In the genomic region with DNA sequence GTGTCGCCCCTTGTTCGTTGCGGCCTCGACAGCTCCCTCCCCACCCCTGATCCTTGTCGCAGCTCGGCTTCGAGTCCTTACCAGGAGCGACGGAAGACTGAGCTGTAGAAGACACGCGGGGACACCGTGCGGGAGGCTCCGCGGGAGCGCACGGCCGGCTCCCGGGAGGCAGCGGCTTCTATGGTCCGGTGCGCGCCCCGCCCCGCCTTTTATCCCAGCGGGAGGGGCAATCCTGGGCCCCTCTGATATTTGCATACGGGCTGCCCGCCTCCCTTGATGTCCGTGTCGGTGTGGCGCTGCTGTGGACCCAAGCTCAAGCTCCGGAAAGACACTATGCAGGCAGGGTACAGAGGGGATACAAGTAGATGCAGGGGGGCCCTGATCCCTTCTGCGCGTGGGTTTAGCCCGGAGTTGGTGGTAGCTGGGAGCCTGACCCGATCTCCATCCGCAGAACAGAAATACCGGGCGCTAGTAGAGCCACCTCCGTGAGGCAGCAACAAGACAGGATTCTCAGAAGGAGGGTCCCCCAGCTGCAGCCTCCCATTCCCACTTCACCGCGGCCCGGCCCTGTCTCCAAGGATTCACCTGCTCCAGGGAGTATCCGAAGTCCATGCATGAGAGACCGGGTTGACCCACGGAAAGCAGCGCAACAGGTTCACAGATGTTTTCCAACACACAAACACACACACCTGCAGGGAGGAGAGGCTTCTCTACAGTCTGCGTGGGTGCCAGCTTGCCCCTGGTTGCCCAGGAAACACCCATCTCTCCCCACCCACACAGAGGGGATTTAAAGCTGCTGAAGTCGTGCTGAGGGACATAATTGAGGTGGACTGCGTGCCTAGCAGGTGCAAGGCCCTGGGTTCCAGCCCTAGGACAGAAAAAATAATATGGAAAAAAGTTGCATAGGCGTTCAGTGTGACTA, we compare ENCODE assay signal across 8 mouse cellular contexts. TPM values are rescaled to one million over a fixed set of nuclear protein-coding genes. Genes with fewer than 3 reads are reported as not detected.
DNase-seq lines count a peak whose midpoint lies in the region; ATAC-seq and TF ChIP-seq lines count a peak whose summit lies in the region.

No protein-coding gene starts in this region.

- H3K4me2 ChIP-seq in embryonic facial prominence, embryonic 14.5 days (ENCODE audit: low read depth, low read length), result peak overlapping the region; percentile 87
- peak overlapping the region; percentile 72 for H3K4me2 ChIP-seq in intestine, postnatal 0 days (replicated peaks; ENCODE audit: low read depth)
- H3K4me2 ChIP-seq in liver, embryonic 16.5 days (ENCODE audit: low read depth, low read length), result peak overlapping the region; percentile 55

- H3K9ac ChIP-seq in embryonic facial prominence, embryonic 14.5 days (ENCODE audit: low read depth, low read length), result peak overlapping the region; percentile 58
- peak overlapping the region; percentile 17; the same call in 1 of the 2 replicates for H3K9ac ChIP-seq in intestine, postnatal 0 days (ENCODE audit: low read depth, low read length)
- H3K9ac ChIP-seq in liver, embryonic 16.5 days (ENCODE audit: low read depth, low read length), result 0 out of 2 replicates have a peak overlapping the region, but pooled peaks have one; percentile 15

- WGBS in embryonic facial prominence, embryonic 14.5 days, result 7% methylated on average over 40 of the region's 51 CpGs
- 4% methylated on average over 50 of the region's 51 CpGs for WGBS in intestine, postnatal 0 days
- 4% methylated on average over 51 of the region's 51 CpGs for WGBS in liver, embryonic 16.5 days (ENCODE audit: insufficient replicate concordance)
- 2% methylated on average over 51 of the region's 51 CpGs for WGBS in olfactory bulb, adult 2 months

- peak; percentile 64 for ATAC-seq in frontal cortex, adult (ENCODE audit: low TSS enrichment)
- peak; percentile 60; the same call in 1 of the 2 replicates for ATAC-seq in embryonic facial prominence, embryonic 14.5 days (ENCODE audit: low read depth)
- peak; percentile 36; the same call in 1 of the 2 replicates for ATAC-seq in intestine, postnatal 0 days
- no peak for ATAC-seq in liver, embryonic 16.5 days (ENCODE audit: low read depth)
- no peak for ATAC-seq in cerebellum, adult (ENCODE audit: insufficient number of reproducible peaks, low FRiP score, low TSS enrichment)

- H3K36me3 ChIP-seq in E14TG2a.4 (ENCODE audit: insufficient read depth, low read length), result no peaks in the 10 kb centered on the region
- H3K36me3 ChIP-seq in embryonic facial prominence, embryonic 14.5 days (ENCODE audit: control insufficient read depth, insufficient read depth, low read length), result no peaks in the 10 kb centered on the region
- H3K36me3 ChIP-seq in intestine, postnatal 0 days (ENCODE audit: control insufficient read depth, insufficient read depth), result no peaks in the 10 kb centered on the region
- no peaks in the 10 kb centered on the region for H3K36me3 ChIP-seq in liver, embryonic 16.5 days (ENCODE audit: control insufficient read depth, insufficient read depth)

- peak overlapping the region; percentile 77 for H3K4me3 ChIP-seq in E14TG2a.4 (replicated peaks; ENCODE audit: low read length)
- H3K4me3 ChIP-seq in embryonic facial prominence, embryonic 14.5 days (ENCODE audit: low read depth, low read length), result peak overlapping the region; percentile 47
- H3K4me3 ChIP-seq in intestine, postnatal 0 days (ENCODE audit: low read depth, low read length), result peak overlapping the region; percentile 45
- peak overlapping the region; percentile 45 for H3K4me3 ChIP-seq in liver, embryonic 16.5 days (ENCODE audit: low read depth, low read length)
- H3K4me3 ChIP-seq in olfactory bulb, adult 2 months (ENCODE audit: insufficient read depth, low read depth, low read length), result peak overlapping the region; percentile 31

- no peaks in the 10 kb centered on the region for H3K9me3 ChIP-seq in E14TG2a.4 (ENCODE audit: low read length)
- H3K9me3 ChIP-seq in embryonic facial prominence, embryonic 14.5 days (ENCODE audit: control insufficient read depth, low read length), result no peaks in the 10 kb centered on the region
- no peaks in the 10 kb centered on the region for H3K9me3 ChIP-seq in intestine, postnatal 0 days (ENCODE audit: control insufficient read depth)
- no peaks in the 10 kb centered on the region for H3K9me3 ChIP-seq in liver, embryonic 16.5 days (replicated peaks; ENCODE audit: control insufficient read depth, low read length)

- H3K27me3 ChIP-seq in E14TG2a.4 (ENCODE audit: insufficient read depth, low read length), result peaks cover 62% of the 10 kb centered on the region
- H3K27me3 ChIP-seq in embryonic facial prominence, embryonic 14.5 days (replicated peaks; ENCODE audit: control insufficient read depth, insufficient read depth, low read length), result peaks cover 29% of the 10 kb centered on the region
- H3K27me3 ChIP-seq in intestine, postnatal 0 days (replicated peaks; ENCODE audit: control insufficient read depth, insufficient read depth, low read length), result peaks cover 30% of the 10 kb centered on the region
- peaks cover 29% of the 10 kb centered on the region for H3K27me3 ChIP-seq in liver, embryonic 16.5 days (ENCODE audit: control insufficient read depth, insufficient read depth, low read depth, low read length)

- no peak overlapping the region for H3K27ac ChIP-seq in embryonic facial prominence, embryonic 14.5 days (replicated peaks; ENCODE audit: low read depth, low read length)
- no peak overlapping the region for H3K27ac ChIP-seq in intestine, postnatal 0 days (ENCODE audit: low read depth, low read length)
- no peak overlapping the region for H3K27ac ChIP-seq in liver, embryonic 16.5 days (ENCODE audit: low read length)
- no peak overlapping the region for H3K27ac ChIP-seq in olfactory bulb, adult 2 months (ENCODE audit: insufficient read depth, low read depth, low read length)

- no peak for TF ChIP-seq POLR2A in olfactory bulb, adult 2 months (IDR thresholded peaks at IDR 0.05; ENCODE audit: insufficient read depth, low read depth, low read length)

- no peak for TF ChIP-seq CTCF in E14TG2a.4 (conservative IDR thresholded peaks at IDR 0.05; ENCODE audit: low read length)
- no peak for TF ChIP-seq CTCF in intestine, postnatal 0 days (IDR thresholded peaks at IDR 0.05; ENCODE audit: low read depth)
- no peak for TF ChIP-seq CTCF in olfactory bulb, adult 2 months (IDR thresholded peaks at IDR 0.05; ENCODE audit: insufficient read depth, low read depth, low read length)

- DNase-seq in frontal cortex, postnatal 25 days (ENCODE audit: low spot score in 2 of 2), result no peak
- no peak for DNase-seq in embryonic facial prominence, embryonic 14.5 days (ENCODE audit: low spot score)

- peaks cover 15% of the 10 kb centered on the region for H3K4me1 ChIP-seq in E14TG2a.4 (replicated peaks; ENCODE audit: low read depth, low read length)
- 0 out of 2 replicates have a peak, but pooled peaks cover 6% of the 10 kb centered on the region for H3K4me1 ChIP-seq in embryonic facial prominence, embryonic 14.5 days (ENCODE audit: control insufficient read depth, insufficient read depth, low read length)
- H3K4me1 ChIP-seq in intestine, postnatal 0 days (replicated peaks; ENCODE audit: control insufficient read depth, insufficient read depth, low read length), result no peaks in the 10 kb centered on the region
- H3K4me1 ChIP-seq in liver, embryonic 16.5 days (ENCODE audit: control insufficient read depth, low read depth, low read length), result no peaks in the 10 kb centered on the region
- H3K4me1 ChIP-seq in olfactory bulb, adult 2 months (ENCODE audit: control insufficient read depth, insufficient read depth, low read length), result peaks cover 11% of the 10 kb centered on the region

RNA-seq across cellular contexts. Expression of a gene that starts 4.3 kb away (rescaled TPM):
- 2.7 and 3.9 TPM in 2 replicates for polyA plus RNA-seq in embryonic facial prominence, embryonic 14.5 days (2014; fragmentation: Nextera tagmentation; extraction: Ambion mirVana)
- not detected in 2 replicates for polyA plus RNA-seq in intestine, postnatal 0 days (2015; fragmentation: Nextera tagmentation; extraction: Ambion mirVana)
- polyA plus RNA-seq in liver, embryonic 16.5 days (2015; fragmentation: Nextera tagmentation; extraction: Ambion mirVana), result 0.12 TPM in 1 of 2 replicates, not detected in the other
- polyA plus RNA-seq in olfactory bulb, adult 2 months (2012; ENCODE audit: insufficient read depth, insufficient read length, low replicate concordance, missing spikeins), result not detected in 2 replicates

RNA-seq across cellular contexts. Expression of a gene that starts 23.4 kb away (rescaled TPM):
- 19.3 and 23.3 TPM in 2 replicates for polyA plus RNA-seq in embryonic facial prominence, embryonic 14.5 days (2014; fragmentation: Nextera tagmentation; extraction: Ambion mirVana)
- 5.2 and 5.3 TPM in 2 replicates for polyA plus RNA-seq in intestine, postnatal 0 days (2015; fragmentation: Nextera tagmentation; extraction: Ambion mirVana)
- polyA plus RNA-seq in liver, embryonic 16.5 days (2015; fragmentation: Nextera tagmentation; extraction: Ambion mirVana), result 7.5 and 8.1 TPM in 2 replicates
- not detected in 2 replicates for polyA plus RNA-seq in olfactory bulb, adult 2 months (2012; ENCODE audit: insufficient read depth, insufficient read length, low replicate concordance, missing spikeins)

RNA-seq across cellular contexts. Expression of a gene that starts 58.5 kb away (rescaled TPM):
- polyA plus RNA-seq in embryonic facial prominence, embryonic 14.5 days (2014; fragmentation: Nextera tagmentation; extraction: Ambion mirVana), result 594 and 607 TPM in 2 replicates
- 171 and 184 TPM in 2 replicates for polyA plus RNA-seq in intestine, postnatal 0 days (2015; fragmentation: Nextera tagmentation; extraction: Ambion mirVana)
- polyA plus RNA-seq in liver, embryonic 16.5 days (2015; fragmentation: Nextera tagmentation; extraction: Ambion mirVana), result 234 and 243 TPM in 2 replicates
- polyA plus RNA-seq in olfactory bulb, adult 2 months (2012; ENCODE audit: insufficient read depth, insufficient read length, low replicate concordance, missing spikeins), result not detected in 2 replicates

Comparison
In these comparisons a context has a peak if more than half of its experiments do, and no peak if none do; other contexts are left out.
1. ATAC-seq: peak in frontal cortex, adult (single experiment), embryonic facial prominence, embryonic 14.5 days (single experiment) and intestine, postnatal 0 days (single experiment); none in liver, embryonic 16.5 days (single experiment) and cerebellum, adult (single experiment).
2. Peak in every context shown above with its lines, with median percentiles within 50 percentile points of each other: H3K4me3 ChIP-seq, H3K4me2 ChIP-seq and H3K9ac ChIP-seq.